Mouse (Mus musculus) monocyte, adult 2 months (primary cell): ENCODE measurements around the gene Gpr137.
A peak's percentile ranks its signal among the peaks of the same experiment; 100 is the strongest.

ENCODE experiments used
- DNase-seq, 2 experiments: peaks; one replicate each; pipeline ENCODE4 v3.0.0; 2022; ENCODE audit warnings: low spot score in 2 of 2, low read depth in 1 of 2

The Gpr137 gene

DNA sequence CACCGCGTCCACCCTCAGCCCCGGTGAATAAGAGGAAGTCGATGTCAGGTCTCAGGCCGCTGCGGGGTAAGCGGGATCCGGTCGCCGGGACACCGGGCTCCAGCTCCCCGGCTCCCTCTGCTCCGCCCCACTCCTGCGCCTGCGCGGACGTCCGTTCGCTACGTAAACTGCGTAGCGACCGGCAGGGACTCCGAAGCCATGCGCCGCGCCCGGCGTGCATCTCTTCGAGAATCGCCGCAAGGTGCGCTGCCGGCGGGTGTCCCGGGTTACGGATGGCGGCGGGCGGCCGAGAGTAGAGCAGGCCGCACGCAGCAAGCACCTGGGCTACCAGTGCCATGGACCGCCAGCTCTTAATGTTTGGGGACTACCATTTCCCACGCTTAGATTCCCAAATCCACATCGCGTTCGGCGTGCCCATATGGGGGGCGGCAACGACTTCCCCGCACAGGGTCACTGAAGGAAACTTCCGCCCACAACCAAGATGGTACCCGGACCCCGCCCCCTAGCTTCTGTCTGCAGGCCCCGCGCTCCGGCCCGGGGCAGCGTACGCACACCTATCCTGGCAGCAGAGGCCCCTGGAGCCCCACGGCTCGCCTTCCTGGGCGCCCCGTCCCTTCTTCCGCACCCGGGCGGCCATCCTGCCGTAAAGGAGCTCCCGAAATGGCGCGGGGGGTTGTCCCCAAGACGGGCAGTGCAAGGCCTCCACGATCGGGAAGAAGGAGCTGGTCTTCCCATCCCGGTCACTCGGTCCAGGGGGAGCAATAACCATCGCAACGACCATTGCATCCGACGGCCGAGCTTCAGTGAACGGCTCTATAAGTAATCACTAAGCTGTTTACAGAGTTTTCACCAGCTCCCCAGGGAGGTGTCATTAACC lies 670 bp downstream of the Gpr137 start, which contains the start of gene Bad:
TSS of gene Bad (plus strand) at position 490 of the 877 bp plus-strand sequence.
- peak; percentile 79 to 92 for DNase-seq

DNA sequence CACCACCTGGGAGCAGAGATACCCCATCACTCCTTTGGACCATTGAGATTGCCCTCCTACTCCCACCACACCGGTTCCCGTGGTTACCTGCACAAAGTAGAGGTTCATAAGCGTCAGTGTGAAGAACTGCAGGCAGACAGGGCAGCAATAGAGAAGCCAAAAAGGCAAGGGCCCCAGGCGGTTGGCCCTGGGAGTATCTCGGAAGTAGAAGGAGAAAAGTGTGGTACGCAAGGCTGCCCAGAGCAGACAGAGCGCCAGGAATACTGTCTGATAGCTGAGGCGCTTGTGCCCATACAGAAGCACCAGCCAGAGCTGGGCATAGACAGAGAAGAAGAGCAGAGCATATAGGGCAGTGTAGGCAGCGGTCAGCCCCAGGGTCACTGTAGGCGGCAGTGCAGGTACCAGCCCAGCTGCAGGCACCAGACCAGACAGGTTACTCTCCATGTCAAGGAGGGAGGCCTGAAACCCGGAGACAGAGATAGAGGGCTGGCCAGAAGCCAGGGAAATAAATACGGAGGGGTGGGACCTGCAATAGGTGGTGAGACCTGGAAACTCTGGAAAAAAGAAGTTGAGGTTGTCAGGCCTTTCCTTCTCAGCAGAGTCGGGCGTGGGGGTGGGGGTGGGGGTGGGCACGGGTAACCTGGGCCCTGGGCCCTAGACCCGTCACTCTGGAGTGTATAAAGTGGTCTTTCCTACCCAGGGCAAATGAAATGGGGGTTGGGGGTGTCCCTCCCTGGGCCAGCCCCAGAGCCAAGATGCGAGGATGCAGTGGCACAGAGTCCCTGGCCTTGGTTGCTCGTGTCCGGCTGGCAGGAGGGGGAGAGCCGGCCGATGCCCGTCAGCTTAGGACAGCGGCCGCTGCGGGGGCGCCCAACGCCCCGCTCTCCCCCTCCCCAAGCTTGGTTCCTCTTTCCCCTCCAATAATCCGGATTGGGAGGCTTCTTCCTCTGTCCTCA lies 1.6 kb downstream of the Gpr137 start:
- no peak for DNase-seq

DNA sequence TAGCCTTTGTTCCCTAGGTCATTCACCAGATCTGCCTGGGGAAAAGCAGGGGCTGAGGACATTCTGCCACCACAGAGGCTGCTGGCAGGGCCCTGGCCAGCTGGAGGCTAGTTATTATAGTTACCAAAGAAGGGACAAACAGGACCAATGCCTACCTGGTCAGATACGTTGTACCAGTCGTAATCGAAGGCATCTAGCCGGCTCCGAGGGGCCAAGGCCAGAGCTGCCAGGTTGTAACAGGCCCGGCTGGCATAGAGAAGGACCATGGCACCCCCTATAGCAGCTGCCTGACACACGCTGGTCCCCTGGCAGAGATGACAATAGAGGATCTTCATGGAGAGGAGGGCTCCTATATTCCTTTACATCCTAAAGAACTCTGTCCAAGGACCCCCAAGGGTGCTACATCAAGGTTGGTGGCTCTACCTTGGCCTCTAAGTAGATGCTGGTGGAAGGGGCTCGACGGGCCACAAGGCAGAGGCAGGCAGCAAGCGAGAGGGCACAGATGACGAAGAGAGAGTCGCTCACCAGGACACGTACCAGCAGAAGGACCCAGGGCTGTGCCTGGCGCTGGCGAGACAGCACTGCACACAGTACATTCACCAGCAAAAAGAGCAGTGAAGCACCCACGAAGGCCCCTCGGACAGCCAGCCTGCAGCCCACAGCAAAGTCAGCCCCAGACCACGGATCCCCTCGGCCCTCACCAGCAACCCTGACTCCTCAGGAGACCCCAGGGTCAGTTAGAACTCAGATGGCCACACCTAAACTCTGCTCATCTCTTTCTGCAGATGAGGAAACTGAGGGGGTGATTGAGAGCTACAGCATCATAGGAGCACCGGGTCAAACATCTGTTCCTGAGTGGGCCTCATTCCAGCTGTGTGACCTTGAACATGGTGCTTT lies 2.9 kb downstream of the Gpr137 start:
- DNase-seq = no peak

DNA sequence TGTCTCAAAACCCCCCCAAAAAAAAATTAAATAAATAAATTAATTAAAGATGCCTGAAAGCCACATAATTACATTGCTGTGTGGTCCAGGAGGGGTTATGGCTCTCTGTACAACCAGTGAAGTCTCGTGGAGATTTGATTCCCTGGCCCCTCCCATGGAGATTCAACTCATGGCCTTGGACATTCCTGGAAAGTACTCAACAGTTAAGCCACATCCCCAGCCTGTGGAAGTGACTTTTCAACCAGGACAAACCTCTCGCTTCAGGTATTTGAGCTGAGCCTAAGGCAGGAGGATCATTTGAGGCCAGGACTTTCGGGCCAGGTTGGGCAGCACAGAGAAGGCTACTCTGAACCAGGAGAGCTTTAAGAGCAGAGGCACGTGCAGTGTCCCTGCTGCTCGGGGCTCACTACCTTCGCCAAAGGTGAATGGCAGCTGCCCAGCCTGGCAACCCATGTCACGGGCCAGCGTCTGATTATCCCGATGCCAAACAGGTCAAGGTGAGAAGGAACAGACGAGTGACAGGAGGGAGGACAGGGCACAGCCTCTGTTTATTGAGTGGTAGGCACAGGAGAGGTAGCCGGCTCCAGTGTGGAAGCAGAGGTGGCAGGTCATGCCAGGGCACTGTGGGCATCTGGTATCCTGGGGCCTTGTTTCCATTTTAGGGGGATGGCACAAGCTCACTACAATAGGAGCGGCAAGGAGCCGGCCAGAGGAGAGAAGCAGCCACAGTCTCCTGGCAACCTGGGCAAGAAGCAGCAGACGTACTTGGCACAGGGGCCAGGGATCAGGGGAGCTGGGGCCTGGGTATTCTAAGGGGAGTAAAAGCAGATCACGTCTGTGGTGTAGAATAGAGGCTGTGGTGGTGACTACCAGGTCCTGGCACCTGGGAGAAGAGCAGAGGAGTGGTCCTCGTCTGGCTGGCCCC lies 4.5 kb downstream of the Gpr137 start:
- DNase-seq = no peak

DNA sequence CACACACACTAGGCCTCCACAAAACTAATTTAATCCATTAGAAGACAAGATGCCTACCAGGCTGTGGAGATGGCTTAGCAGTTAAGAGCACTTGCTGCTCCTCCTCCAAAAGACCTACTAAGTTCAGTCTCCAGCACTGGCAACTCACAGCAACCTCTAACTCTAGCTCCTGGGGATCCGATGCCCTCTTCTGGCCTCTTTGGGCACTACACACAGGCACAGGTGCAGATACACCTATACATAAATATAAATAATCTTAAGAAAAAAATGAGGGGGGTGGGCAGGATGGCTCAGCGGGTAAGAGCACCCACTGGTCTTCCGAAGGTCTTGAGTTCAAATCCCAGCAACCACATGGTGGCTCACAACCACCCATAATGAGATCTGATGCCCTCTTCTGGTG lies 6.0 kb downstream of the Gpr137 start:
- DNase-seq = no peak

DNA sequence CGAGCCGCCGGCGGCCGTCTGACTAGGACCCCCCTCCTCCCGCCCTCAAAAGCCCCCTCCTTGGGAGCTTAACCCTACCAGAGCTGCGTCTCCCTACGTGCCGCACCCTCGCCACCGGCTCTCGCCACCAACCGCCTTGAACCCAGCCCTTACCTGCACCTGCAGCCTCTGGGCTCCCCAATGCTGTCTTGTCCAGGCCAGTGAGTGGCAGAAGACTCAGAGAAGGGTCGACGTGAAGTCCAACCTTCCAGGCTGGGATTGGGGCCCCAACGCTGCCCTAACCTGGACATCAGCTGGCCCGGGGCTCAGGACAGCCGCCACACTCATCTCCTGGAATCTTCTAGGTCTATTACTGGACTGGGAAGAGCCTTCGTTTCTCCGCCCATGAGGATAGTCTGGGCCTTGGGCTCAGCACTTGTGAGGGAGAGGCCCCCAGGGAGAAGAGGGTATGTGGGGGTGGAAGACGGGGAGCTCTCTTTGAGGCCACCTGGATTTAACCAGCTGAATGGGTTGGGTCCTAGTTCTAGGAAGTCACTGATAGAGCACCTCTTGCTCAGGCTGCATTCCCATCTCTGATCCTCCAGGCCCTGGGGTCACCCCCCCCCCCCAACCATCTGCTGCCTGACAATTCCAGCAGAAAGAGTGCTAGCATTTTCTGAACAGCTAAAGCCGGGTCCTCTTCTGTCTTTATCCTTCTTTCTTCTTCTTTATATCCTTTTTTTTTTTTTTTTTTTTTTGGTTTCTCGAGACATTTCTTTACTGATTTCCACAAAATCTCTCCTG lies 7.9 kb downstream of the Gpr137 start, which contains the start of gene Kcnk4:
TSS of gene Kcnk4 (minus strand) at position 321 of the 783 bp plus-strand sequence.
- no peak for DNase-seq

DNA sequence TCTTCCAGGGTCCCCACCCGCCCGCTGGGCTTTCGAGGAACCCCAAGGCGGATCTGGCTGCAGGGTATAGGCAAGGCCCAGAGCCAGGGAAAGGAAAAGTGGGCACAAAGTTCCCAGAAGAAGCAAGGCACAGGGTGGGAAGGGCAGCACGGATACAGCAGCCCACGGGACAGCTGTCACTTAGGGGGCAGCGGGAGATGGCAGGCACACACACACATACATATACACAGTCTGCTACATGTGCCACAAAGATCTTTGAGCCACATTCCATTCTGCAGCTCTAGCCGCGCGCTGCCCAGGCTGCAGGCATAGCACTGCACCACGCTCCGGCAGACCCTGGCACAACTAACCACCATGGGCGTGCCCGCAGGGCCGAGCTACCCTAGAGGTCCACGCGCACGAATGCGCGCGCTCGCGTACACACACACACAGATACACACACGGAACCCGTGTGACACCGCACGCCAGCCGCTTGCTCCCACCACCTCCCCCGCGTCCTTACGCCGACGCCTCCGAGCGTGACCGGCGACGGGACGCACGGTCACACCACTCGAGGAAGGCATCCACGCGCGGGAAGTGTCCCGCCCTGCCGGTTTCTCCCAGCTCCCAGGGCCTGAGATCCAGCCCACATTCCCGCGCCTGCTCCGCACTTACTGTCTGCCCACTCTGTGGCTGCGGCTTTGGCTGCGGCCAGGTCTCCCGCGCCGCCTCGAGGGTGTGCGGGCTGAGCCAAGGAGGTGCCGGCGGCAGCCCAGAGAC lies 8.7 kb downstream of the Gpr137 start:
- DNase-seq = no peak

DNA sequence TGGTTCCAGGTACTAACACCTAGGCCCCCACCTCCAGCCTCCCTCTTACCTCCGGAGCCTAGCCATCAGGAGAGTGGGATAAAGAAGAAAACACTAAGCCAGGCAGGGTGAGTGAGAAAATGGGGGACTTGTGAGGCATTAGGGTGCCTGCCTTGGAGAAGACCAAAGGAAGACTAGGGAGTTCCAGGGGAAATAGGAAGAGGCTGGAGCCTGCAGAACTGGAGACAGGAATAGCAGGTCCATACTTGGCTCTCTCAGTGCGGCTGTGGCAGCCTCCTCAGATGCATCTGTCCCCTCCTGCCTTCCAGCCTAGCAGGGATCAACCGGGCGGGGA lies 9.2 kb downstream of the Gpr137 start:
- DNase-seq = no peak

DNA sequence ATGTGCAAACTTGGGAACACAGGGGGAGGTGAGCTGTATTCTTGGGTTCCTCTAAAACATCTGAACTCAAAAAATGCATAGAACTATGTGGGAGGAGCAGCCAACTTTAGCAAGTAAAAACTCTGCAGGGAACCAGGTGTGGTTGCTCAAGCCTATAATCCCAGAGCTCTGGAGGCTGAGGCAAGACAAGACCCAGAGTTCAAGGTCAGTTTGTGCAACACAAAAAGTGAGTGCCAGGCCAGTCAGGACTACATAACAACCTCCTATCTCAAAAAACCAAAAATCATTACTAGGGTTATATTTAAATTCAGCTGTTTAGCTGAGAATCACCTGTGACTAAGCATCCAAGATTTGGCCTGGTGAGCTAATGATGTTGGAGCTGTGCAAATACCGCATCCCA lies 10.3 kb downstream of the Gpr137 start:
- DNase-seq = no peak

DNA sequence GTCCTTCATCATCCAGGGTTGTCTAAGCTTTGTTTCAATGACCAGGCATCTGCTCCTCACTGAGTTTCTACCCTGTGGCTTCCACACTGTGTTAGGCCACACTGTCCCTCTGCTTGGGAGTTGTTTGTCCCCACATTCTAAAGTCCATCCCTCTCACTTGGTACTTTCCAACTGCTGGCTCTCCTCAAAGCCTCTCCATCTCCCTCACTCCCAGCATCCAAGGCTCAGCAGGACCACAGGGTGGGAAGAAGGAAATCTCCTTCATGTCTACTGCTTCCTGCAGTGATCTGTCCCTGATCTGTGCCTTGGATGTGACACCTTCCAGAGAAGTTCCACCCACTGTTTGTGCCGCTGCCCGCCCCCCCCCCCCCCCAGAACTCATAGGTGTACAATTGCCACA lies 11.3 kb downstream of the Gpr137 start:
- DNase-seq = no peak

DNA sequence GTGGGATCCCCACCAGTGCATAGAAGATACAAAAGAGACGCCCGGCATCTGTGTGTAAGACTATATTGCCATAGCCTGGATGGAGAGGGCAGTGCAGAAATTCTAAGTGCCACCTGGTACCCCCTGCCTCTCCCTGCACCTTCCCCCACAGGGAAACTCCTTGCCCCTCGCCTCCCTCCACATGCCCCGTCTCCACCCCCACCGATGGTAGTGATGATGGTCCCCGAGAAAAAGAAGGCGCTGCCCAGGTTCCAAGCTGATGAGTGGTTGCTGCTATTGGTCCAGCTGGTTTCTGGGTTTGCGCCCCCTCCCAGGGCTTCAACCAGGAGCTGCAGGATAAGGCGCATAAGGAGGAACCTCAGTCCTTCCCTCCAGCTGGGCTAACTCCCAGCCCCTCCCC lies 14.2 kb downstream of the Gpr137 start:
- no peak for DNase-seq

DNA sequence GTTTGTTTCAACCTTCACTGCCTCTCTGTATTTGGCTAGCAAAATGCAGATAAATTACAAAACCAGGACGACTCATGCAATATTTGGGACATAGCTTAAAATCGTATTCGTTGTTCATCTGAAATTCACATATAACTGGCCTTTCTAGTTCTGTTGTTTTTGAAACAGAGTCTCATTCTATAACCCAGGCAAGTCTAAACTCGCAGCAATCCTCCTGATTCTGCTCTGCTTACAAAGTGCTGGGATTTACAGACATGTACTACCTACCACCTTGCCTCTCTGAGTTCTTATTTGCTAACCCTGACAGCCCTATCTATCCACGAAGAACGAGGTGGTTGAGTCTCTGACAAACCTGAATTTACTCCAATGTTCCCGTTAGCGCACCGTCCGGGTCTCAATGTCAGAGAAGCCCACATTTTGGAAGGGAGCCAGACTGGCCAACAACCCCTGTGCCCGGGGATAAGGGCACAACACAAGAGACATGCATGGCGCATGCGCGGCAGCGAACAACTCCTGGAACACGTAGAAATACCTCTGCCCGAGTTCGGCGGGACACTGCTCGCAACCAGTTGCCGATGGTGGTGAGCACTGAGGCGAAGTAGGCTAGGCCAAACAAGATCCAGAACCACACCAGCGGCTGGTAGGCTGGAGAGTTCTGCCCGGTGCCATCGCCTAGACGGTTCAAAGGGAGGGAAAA lies 15.6 kb downstream of the Gpr137 start:
- DNase-seq = no peak

DNA sequence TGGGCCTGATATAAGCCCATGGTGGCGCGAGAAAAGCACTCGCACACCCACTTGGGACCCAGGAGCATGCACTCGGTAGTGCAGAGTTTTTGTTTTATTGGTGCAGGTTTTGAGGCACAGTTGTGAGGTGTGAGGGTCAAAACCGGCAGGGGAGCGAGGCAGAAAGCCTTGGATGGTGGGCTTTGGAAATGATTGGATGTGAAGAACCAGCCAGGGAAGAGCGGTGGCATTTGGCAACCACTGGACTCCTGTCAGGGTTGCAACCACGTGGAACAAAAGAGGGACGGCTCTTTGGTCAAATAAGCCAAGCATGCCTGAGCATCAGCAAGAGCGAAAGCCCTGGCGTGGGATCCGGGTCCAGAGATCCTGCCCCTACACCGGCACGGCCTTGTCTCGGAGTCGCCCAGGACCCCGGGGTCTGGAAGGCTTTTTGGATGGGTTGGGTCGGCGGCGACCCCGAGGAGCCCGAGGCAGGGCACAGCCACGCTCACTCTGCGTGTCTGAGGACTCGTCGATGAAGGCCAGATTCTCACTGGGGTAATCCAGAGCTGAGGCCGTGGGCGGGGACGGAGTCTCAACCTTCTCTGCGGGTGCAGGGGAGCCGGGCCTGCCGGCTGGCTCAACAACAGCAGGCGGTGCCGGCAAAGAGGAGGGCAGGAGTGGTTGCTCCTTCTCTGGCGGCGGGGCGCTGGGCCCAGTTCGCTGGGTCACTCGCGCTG lies 16.5 kb downstream of the Gpr137 start:
- DNase-seq = no peak

DNA sequence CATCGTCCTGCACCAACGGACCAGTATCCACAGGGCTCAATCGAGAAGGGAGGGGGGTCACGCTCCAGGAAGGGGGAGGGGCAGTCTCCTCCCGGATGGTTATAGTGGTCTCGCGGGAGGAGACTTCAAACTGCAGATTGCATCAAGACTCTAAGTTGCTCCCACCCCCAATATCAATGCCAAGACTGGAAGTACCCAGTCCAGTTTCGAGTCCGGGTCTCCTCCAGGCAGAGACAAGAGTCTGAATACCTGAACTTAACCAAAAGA lies 17.0 kb downstream of the Gpr137 start, which contains the start of gene Catsperz:
TSS of gene Catsperz (minus strand) at position 74 of the 267 bp plus-strand sequence.
- DNase-seq = no peak

DNA sequence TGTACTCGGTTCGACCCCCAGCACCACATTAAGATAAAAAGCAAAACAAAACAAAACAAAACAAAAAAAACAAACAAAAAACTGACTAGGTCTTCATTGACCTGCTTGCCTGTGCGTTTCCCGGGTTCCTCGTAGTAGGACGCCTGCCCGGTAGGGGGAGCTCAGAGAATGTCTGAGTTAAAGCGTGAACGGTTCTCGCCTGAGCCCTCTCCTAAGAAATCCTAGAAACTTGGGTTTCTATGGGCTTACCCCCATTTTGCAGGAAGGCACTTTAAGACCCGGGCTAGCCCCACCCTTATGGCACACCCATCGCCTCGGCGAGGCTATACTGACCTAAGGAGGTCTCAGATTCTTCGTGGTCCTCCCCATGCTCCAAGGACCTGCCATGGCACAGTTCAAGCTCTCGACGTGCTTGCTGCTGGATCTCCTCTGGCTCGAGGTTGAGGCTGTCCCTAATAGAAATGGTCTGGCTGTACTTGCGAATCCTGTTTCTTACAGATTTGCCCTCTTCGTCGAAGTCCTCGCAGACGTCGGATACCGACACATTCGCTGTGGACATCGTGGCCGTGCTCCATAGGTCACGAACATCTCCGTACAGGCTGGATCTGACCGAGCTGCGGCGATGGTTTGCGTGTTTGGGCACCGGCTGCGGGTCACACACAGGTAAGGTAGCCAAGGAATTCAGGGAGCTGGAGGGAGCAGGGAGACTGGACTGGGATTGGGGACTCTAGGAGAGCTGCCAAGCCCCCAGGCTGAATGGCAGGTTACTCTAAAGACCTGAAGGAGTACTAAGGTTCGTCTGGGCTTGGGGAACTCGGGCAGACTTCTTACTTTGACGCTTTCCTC lies 17.6 kb downstream of the Gpr137 start:
- peak in 1 of 2 experiments; percentile 73 for DNase-seq
